Mouse (Mus musculus) thymus, postnatal 25 days (tissue): ENCODE data around the gene Gpr157.

ENCODE experiments used
- DNase-seq: peaks from one replicate; pipeline ENCODE4 v3.0.0; 2022

Gpr157 gene

DNA sequence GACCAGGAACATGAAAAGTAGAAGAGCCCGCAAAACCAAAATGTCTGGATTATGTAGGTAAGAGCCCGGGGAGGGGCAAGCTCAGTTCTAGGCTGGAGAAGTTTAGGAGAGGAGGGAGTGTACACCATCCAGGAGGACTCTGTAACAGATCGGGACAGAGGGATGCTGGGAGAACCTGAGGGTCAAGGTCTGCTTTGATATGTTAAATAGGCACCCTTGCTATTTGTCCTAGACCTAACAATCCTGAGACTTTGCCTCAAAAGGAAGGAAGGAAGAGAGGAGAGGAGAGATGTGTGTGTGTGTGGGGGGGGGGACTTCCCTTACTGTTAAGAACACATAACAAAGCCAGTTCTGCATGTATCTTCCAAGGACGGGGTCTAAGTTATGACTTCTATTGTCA is 68.1 kb downstream of the Gpr157 start:
- no peak for DNase-seq
